Mouse (Mus musculus) layer of hippocampus, adult 8-10 months (tissue): ENCODE measurements around the gene Ergic2. TPM values are rescaled to one million over a fixed set of nuclear protein-coding genes. Genes with fewer than 3 reads are reported as not detected.
"Not testable (repeated sequence)": the region's sequence is repeated elsewhere in the genome, so short reads cannot be mapped to it uniquely, and the experiment has no call there.

Source experiments
- DNase-seq, 2 experiments: peaks; one replicate each; pipeline ENCODE4 v3.0.0; 2022; ENCODE audit warnings: low spot score in 2 of 2
- total RNA-seq, 4 experiments: library from RNA; stranded (reverse); gene quantifications; 2 replicates each; pipeline ENCODE4 v1.2.4; 2022

Gene Ergic2
- total RNA-seq, 4 experiments from 2014 or later, result 56.9 to 81.3 (median 72.5) TPM

DNA sequence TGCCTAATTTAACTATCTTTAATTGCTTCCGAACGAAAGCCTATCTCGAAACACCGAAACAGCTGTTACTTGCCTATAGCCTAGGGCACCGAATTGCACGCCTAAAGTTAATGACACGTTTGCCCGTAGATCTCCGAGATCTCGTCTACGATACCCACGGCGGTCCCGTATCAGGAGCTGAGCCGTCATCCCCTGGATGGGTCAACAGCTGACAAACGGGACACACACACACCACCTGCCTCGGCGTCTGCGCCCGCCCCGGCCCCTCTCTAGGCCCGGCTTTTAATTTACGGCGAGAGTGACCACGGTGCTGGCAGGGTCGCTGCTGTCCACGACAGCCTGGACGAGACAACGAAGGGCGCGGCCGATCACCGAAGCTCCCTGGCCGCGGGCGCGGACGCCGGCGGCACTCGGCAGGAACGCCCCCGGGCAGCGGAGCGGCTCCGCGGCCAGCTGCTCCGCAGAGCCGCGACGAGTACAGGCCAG lies 740 bp downstream of the Ergic2 start:
- DNase-seq, result no peak

DNA sequence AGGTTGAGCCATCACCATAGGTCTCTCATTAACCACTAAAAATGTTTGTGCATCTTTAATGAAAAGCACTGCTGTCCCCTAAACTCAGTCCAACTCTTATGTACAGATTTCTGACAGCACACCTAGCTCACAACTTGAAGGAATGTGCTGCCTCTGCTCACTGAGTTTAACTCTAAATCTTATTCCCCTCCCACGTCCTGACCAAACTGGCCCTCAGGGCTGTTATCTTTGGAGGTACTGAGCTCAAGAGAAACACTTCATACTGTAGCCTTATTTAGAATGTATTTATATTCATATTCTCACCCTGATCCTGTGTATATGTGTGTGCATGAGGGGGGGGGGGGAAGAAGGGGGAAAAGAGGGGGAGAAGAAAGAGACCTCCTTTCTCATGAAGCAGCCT lies 4.7 kb downstream of the Ergic2 start:
- DNase-seq, result no peak

DNA sequence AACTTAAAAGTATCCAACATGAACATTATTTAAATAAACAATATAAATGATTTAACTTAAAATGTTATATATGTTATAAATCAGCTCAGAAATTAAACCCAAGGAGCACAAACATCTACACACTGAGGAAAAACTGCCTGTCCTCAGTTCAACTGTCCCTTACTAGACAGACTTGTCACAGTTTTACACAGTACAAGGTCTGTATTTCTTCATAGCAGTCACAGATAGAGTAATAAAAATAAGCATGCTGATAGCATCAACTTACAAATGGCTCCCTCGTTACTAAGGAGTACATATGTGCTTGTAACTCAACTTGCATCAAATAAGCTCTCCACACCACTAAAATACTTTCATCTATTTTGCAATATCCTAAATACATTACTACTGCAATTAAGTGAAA lies 7.0 kb downstream of the Ergic2 start:
- no peak for DNase-seq

DNA sequence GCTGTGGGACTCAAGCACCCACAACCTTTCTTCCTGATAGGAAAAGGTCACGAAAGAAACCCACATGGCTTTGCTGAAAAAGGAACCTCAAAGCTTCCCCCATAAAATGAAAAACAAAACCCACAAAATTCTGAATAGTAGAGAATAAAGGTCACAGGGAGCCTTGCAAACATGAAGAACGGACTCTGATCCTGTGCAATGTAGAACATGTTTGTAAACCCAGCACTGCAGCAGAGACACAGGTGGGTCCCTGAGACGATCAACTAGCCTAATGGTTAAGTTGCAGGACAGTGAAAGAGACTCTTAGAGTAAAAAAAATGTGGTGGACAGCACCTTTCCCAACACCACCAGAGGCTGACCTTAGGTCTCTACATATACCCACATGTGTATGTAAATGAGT lies 12.4 kb downstream of the Ergic2 start:
- DNase-seq, result no peak

DNA sequence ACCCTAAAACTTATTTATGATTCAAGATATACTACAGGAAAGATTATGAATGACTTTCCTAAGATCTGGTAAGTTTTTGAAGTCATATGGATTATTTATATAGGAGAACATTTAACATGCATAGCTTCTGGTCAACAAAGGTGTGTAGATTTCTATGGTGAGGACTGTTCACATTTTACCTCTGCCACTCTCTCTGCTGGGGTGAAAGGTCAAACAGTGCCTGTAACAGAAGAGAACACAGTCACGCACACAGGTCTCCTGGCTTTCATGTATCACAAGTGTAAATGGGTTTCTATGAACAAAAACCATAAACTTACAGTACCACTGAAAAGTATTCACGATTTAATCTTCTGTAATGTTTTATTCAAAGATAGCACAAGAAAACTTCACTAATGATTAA lies 13.0 kb downstream of the Ergic2 start:
- no peak for DNase-seq

DNA sequence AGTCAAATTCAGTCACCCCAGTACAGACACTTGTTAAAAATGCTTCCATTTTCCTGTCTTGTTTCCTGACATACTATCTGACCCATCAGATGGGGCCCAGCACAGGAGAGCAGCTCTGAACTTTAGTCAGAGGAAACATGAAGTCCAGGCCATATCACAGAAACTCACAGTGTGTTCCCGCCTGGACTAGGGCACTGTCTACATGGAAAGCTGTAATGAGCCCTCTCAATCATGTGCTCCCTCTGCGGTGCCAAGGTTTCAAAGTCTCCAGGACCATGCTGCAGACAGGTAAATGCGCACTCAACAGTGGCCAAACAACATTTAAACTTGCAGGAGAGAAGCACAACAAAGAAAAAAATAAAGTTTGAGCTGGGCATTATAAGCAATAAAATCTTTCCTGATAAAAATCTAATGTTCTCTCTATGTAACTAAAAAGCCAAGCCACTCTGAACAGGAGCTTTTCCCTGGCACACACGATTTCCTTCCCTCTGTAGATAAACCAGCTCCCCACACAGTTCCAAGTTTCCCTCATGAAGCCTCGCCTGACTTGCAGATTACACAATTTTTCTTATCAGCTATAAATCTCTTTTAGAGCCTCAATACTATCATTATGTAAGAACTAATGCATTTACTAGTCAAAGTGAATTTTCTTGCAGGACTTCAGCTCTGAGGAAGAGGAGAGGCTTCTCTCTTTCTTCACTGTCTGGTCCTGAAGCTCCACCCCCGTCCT lies 18.0 kb downstream of the Ergic2 start:
- no peak for DNase-seq

DNA sequence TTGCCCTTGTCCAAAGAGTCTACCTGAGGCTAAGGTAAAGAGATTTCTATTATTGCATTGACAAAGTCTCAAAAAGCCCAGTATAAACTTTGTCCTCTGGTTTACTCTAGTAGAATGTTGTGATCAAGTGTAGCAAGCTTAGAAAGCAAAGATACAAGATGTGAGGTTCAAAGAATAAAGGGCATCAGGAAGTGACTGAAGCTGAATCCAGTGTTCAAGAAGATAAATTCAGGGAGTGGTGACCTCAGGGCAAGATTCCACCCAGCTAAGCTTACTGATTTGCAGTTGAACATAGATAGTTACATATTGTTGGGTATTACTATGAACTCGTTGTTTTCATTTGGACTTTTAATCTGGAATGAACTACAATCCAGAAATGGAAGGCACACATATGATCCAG lies 26.5 kb downstream of the Ergic2 start:
- DNase-seq, result no peak

DNA sequence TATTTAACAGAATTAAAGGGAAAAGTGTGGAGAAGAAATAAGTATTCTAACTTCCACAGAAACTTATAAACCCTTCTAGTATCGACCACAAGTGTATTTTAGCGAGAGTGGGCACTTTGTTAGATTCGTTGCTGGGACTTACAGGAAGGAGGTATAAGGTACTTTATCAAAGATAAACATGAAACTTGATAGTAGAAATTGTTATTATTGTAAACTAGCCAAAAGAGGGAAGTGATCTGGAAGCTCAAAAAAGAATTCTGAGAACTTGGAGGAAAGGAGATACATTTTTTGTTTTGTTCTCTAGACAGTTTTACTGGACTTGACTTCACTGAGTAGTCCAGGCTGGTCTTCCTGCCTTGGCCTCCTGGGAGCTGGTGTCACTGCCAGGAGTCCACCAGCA lies 39.3 kb downstream of the Ergic2 start:
- DNase-seq, result no peak

DNA sequence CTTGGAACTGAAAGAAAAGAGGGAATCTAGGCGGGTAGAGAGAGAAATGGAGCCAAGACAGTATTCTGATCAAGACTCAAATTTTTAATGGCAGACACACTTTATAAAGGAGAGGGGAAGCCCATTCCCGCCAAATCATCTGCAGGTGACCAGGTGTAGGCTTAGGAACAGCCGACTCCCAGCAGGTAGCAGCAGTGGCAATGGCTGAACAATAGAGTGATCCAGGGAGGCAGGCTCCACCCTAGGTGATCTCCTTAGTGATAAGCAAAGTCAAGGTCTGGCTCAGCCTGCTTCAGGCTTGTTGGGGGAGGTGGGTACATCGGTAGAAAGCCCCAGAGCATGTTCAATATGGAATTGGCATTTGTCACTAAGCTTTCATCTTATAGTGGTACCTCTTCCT lies 59.9 kb downstream of the Ergic2 start:
- DNase-seq, result not testable (repeated sequence)

DNA sequence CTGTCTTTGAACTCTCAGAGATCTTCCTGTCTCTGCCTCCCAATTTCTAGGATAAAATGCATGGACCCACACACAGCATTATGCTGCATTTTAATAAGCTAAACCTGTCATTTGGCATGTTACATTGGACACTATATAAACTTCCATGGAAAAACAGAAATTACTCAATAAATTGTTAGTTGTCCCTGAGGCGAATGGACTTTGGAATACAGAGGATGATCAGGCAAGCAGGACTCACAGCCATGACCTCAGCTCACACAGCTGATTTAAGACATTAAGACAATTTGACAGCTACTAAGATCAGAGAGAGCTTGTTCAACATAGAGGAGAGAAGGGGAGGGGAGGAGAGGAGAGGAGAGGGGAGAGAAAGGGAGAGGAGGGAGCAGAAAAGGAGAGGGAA lies 69.8 kb downstream of the Ergic2 start:
- no peak for DNase-seq

DNA sequence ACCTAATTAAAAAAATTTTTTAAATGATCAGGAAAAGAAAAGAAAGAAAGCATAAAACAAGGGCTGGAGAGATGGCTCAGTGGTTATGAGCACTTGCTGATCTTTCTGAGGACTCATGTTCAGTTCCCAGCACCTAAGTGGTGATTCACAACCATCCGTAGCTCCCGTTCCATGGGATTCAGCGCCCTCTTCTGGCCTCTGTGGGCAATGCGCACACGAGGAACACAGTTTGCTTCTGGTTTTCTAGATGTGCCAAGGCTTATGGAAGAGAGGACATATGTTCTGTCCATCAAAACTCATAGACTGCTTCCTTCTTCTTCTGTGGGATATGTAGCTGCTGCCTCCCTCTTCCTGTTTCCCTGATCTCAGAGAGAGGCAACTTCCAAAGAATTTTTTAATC lies 70.3 kb downstream of the Ergic2 start:
- DNase-seq, result no peak

DNA sequence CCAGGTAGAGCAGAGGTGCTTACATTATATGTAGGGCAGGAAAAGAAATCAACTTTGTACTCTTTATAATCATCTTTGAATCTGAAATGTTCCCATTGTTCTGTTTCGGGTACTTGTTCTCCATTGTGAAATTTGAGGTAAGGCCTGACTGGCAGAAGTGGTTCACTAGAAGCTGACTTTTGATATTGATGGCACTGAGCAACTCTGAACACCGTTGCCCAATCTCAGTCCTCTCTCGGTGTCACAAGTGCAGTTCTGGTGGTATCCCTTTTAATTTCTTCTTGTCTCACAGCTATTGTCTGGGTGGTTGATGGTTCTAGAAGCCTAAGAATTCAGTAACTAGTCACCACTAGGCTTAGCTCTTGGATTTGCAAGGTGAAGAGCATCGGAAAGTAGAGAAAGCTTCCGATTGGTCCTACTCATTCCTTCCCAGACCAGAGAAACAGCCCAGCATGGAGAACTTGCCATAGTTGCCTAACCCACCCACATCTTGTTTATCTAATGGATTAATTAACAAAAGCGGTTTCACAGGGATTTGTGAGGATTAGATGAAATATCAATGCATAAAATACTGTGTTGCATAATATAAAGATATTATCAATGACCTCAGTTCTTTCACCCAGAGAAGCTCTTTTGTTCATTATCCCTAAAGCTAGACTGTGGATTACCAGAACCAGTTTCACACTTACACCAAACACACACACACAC lies 72.7 kb downstream of the Ergic2 start:
- DNase-seq, result no peak

DNA sequence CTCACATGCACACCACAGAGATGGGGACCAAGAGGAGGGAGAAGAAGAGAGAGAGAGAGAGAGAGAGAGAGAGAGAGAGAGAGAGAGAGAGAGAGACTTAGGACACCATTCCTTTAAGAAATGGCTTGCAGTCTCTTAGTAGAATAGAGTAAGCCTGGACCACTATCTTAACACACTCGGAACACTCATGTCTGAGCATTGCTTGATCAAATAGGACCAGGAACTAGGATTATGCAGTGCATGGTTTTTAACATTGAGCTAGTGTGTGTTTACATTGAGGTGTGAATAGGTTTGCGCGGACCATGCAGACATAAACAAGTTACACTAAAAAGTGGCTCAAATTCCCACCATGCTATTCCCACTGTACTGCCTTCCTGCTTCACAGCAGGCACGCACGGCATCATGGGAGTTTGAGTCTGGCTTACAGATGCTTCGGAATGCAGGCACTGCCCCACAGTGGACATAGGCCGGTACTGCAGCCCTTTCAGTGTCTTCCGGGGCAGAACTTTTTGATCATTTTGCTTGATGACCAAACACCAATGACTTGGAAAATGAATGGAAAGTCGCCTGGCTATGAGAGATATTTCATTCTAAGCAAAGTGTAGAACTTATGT lies 76.3 kb downstream of the Ergic2 start:
- peak; percentile 71 to 88 for DNase-seq

DNA sequence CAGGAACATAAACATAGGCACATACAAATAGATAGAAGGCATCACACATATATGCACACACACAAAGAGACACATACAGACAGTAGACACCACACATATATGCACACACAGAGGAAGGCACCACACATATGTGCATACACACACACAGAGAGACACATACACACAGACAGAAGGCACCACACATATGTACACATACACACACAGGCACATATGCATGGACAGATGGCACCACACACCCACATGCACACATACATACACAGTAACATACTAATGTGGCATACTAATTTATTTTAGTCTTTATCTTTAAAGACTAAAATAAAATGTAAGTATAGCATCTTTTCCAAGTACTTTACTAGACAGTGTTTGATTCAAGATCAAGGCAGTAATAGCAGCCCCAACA lies 78.6 kb downstream of the Ergic2 start:
- DNase-seq, result no peak

DNA sequence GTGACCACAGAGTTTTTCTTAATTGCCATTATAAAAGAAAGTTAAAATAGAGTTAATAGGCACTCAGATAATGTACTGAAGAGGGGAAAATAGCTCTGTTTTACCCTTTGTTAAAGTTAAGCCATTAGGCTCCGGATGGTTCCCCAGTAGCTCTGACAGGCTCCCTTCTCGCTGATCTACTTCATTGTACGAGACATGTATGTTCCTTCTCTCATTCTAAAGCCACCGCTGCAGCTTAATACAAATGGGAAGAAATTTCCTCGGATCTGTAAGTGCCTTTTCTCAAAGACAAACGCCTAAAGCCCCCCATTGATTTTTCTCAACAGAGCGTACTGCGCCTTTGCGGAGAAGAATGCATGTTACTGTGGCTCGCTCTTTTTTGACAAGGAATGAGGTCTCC lies 79.9 kb downstream of the Ergic2 start:
- no peak for DNase-seq

Other genes starting within 250 kb of the Ergic2 start
- 10 to 100 TPM; 14.8 to 16.8 (median 16.5) TPM for gene Far2, start 165.1 kb downstream of the Ergic2 start, total RNA-seq
- 10 to 100 TPM; 33.5 to 41.2 (median 37.6) TPM for gene Tmtc1, start 232.0 kb upstream of the Ergic2 start, total RNA-seq